Mouse (Mus musculus) embryonic facial prominence, embryonic 14.5 days (tissue): ENCODE results near the gene Vps35l. TPM values are rescaled to one million over a fixed set of nuclear protein-coding genes. Genes with fewer than 3 reads are reported as not detected.
A peak's percentile ranks its signal among the peaks of the same experiment; 100 is the strongest.

Source experiments
- ATAC-seq: fragments of 200-750 bp; cut with Nextera tagmentation; 2 replicates; pipeline ENCODE4 v1.8.0; 2017; ENCODE audit warnings: low read depth, moderate number of reproducible peaks, moderate TSS enrichment
- DNase-seq: peaks from one replicate; pipeline ENCODE4 v3.0.0-alpha.2; 2015; ENCODE audit warnings: low spot score
- H3K27ac ChIP-seq: fragments of 300-500 bp; sonication (generic); replicated peaks from 2 replicates; pipeline ENCODE4 v1.5.1; 2014; ENCODE audit warnings: low read depth, mild to moderate bottlenecking, low read length, moderate library complexity
- H3K27me3 ChIP-seq: fragments of 300-500 bp; sonication (generic); replicated peaks from 2 replicates; pipeline ENCODE4 v1.6.1; 2014; ENCODE audit warnings: low read length; ENCODE audit not compliant: control insufficient read depth, insufficient read depth
- H3K36me3 ChIP-seq: fragments of 300-500 bp; sonication (generic); 2 replicates; pipeline ENCODE4 v1.6.1; 2014; ENCODE audit warnings: low read length, mixed read lengths; ENCODE audit not compliant: control insufficient read depth, insufficient read depth
- H3K4me1 ChIP-seq: fragments of 300-500 bp; sonication (generic); 2 replicates; pipeline ENCODE4 v1.6.1; 2014; ENCODE audit warnings: antibody characterized with exemption, low read length; ENCODE audit not compliant: control insufficient read depth, insufficient read depth
- H3K4me2 ChIP-seq: fragments of 300-500 bp; sonication (generic); 2 replicates; pipeline ENCODE4 v1.6.1; 2014; ENCODE audit warnings: low read depth, mild to moderate bottlenecking, low read length, moderate library complexity, mixed read lengths
- H3K4me3 ChIP-seq: fragments of 300-500 bp; sonication (generic); 2 replicates; pipeline ENCODE4 v1.5.1; 2014; ENCODE audit warnings: low read depth, mild to moderate bottlenecking, low read length
- H3K9ac ChIP-seq: fragments of 300-500 bp; sonication (generic); 2 replicates; pipeline ENCODE4 v1.6.1; 2014; ENCODE audit warnings: low read depth, mild to moderate bottlenecking, low read length, moderate library complexity, mixed read lengths
- H3K9me3 ChIP-seq: fragments of 300-500 bp; sonication (generic); 2 replicates; pipeline ENCODE4 v1.6.1; 2016; ENCODE audit warnings: low read length; ENCODE audit not compliant: control insufficient read depth
- WGBS: fragments of 180-500 bp; shearing (Covaris S2); extraction: QIAGEN DNeasy Blood & Tissue Kit; methylation state at CpG from one replicate; pipeline ENCODE4 v1.1.7; 2014; 5-methylcytosine and 5-hydroxymethylcytosine counted together
- polyA plus RNA-seq: library from polyadenylated mRNA; unstranded; fragments of >200 nt; fragmentation: Nextera tagmentation; extraction: Ambion mirVana; gene quantifications from 2 replicates; pipeline ENCODE4 v1.2.1, GENCODE M21; 2014

Vps35l gene
- polyA plus RNA-seq, 1 experiment from 2014 or later = 62.7 TPM

DNA sequence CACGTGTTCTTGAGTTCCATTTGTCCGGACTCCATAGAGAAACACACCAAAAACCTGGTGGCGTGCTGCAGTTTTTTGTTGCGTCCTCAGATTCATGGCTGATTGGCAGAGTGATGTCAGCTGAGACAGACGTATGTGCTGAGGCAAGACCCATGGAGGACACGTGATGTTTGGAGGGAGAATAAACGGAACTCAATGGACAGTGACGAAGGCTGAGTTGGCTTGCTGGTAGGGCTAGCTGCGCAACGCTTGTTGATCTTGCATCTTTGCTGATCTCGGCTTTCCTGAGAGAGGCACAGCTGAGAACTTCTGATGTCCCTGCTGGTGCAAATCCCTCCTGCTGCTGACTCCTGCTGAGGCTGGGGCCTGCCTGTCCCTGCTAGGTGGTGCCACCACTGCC, 23.9 kb downstream of the Vps35l start:
- Histone ChIP-seq H3K27ac (no peak overlapping the region), H3K27me3 (no peaks in the 10 kb centered on the region), H3K4me2 (no peak overlapping the region), H3K9ac (no peak overlapping the region), H3K4me3 (no peak overlapping the region), H3K4me1 (no peaks in the 10 kb centered on the region), H3K9me3 (no peaks in the 10 kb centered on the region), H3K36me3 (peaks cover 51% of the 10 kb centered on the region)
- no peak for DNase-seq
- ATAC-seq = no peak
- WGBS = 89% methylated on average over 11 of the region's 11 CpGs

DNA sequence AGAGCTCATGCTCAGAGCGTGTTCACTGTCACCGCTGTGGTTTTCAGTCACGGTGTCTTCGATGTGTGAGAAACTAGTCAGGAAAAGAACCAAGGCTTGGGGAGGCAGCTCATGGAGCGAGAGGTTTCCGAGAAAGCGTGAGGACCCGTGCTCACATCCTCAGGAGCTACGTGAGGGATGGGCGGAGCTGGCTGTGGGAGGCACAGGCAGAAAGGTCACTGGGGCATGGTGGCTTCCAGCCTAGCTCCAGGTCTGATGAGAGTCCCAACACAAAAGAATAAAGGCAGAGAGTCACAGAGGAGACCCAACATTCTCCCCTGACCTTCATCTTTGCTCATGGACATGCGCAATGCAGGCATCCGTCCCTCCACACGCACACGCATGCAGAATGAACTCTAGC, 24.7 kb downstream of the Vps35l start:
- no peak overlapping the region for H3K9ac ChIP-seq
- no peak overlapping the region for H3K4me2 ChIP-seq
- H3K9me3 ChIP-seq = no peaks in the 10 kb centered on the region
- WGBS = 82% methylated on average over 14 of the region's 14 CpGs
- no peak for ATAC-seq
- no peak overlapping the region for H3K4me3 ChIP-seq
- DNase-seq = no peak
- H3K27me3 ChIP-seq = no peaks in the 10 kb centered on the region
- no peak overlapping the region for H3K27ac ChIP-seq
- no peaks in the 10 kb centered on the region for H3K4me1 ChIP-seq
- peaks cover 56% of the 10 kb centered on the region for H3K36me3 ChIP-seq

DNA sequence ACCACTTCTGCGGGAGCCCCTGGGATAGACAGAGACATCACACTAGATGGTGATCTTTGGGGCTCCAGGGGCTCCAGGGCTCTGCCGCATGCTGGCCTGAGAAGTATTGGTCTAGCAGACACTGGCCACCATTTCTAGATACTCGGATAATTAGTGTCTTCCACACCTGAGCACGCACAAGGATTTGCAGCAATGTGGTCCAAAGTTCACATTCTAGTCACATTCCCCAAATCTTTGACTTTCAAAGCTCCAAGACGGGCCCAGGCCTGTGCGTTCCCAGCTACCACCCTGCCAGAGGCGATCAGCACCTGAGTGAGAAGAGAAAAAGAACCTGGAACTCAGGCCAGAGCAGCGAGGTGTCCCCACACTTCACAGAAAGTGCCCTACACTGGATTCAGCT, 25.6 kb downstream of the Vps35l start:
- Histone ChIP-seq H3K9ac (no peak overlapping the region), H3K4me1 (no peaks in the 10 kb centered on the region), H3K4me2 (no peak overlapping the region), H3K4me3 (no peak overlapping the region), H3K36me3 (peaks cover 49% of the 10 kb centered on the region), H3K9me3 (no peaks in the 10 kb centered on the region), H3K27me3 (no peaks in the 10 kb centered on the region), H3K27ac (no peak overlapping the region)
- DNase-seq (no peak), ATAC-seq (no peak)
- 70% methylated on average over 8 of the region's 8 CpGs for WGBS

DNA sequence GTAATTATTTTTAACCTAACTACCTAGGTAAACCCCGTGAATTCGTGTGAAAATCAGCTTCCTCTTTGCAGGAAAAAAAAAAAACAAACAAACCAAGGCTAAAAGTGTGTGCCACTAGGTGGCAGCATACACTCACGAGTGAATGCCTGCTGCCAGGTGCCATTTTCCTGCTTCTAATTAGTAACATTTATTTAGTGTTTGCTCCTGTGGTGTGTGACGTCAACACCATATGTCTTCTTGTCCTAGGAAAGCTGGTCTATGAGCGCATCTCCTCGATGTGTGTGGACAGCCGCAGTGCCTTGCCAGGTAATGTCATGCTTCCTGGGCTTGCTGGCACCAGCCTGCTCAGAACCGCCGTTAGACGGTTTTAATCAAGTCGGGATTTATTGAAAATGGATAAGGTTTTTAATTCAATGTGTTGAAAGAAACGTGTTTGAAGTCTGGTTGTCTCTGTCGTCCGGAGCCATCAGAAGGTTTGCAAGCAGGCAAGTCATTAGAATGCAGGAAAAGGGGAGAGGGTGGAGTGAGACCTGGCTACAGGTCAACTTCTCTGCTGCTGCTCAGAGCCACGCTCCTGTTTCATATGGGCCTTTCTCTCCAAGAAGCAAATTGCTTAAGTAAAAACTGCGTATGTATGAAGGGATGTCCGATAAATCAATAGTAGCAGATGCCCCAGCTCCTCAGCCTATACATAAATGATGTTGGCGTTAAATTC, 26.2 kb downstream of the Vps35l start:
- H3K9me3 ChIP-seq = no peaks in the 10 kb centered on the region
- ATAC-seq (peak; percentile 51; the same call in 1 of the 2 replicates), DNase-seq (peak; percentile 88)
- H3K4me3 ChIP-seq = no peak overlapping the region
- H3K27ac ChIP-seq = no peak overlapping the region
- WGBS = 53% methylated on average over 18 of the region's 18 CpGs
- no peak overlapping the region for H3K4me2 ChIP-seq
- no peak overlapping the region for H3K9ac ChIP-seq
- peaks cover 42% of the 10 kb centered on the region for H3K36me3 ChIP-seq
- H3K4me1 ChIP-seq = no peaks in the 10 kb centered on the region
- H3K27me3 ChIP-seq = no peaks in the 10 kb centered on the region

DNA sequence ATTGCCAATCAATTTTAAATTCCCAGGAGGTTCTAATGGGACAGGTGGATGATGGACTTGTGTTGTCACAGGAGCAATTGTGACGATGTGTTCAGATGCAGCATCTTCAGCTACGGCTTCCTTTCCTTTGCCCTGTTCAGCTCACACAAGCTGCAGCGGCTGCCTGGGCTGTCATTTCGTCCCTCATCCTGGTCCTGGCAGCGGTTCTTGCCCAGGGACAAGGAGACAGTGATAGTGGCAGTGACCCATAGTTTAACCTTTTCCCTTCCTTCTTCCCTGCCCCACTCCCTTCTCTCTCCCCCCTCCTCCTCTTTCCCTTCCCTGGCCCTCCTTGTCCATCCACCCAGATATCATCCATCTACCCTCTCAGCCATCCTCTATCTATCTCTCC, 26.8 kb downstream of the Vps35l start:
- no peak overlapping the region for H3K4me3 ChIP-seq
- no peak for DNase-seq
- H3K4me2 ChIP-seq = no peak overlapping the region
- WGBS = 82% methylated on average over 5 of the region's 5 CpGs
- H3K27me3 ChIP-seq = no peaks in the 10 kb centered on the region
- peaks cover 37% of the 10 kb centered on the region for H3K36me3 ChIP-seq
- no peaks in the 10 kb centered on the region for H3K4me1 ChIP-seq
- no peak overlapping the region for H3K9ac ChIP-seq
- H3K27ac ChIP-seq = no peak overlapping the region
- no peak for ATAC-seq
- no peaks in the 10 kb centered on the region for H3K9me3 ChIP-seq

DNA sequence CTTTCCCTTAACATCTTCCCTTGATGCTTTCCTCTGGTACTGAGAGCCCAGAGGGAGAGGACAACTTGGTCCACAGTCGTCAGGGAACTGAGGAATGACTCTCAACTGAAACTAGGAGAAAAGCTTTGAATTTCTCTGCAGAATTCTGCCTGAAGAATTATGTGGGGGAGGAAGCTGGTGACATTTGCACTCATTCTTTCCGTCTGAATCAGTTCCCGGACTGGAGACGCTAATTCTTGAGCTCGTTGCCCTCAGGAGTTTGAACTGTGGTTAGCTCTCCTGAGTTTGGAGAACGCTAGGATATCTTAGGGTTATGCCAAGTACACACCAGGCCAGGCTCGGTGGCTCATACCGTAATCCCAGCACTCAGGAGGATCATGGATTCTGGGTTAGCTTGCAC, 29.2 kb downstream of the Vps35l start:
- no peak for ATAC-seq
- no peaks in the 10 kb centered on the region for H3K27me3 ChIP-seq
- no peak overlapping the region for H3K9ac ChIP-seq
- DNase-seq = no peak
- WGBS = 75% methylated on average over 8 of the region's 8 CpGs
- no peak overlapping the region for H3K4me3 ChIP-seq
- no peaks in the 10 kb centered on the region for H3K4me1 ChIP-seq
- no peak overlapping the region for H3K4me2 ChIP-seq
- H3K9me3 ChIP-seq = no peaks in the 10 kb centered on the region
- no peak overlapping the region for H3K27ac ChIP-seq
- H3K36me3 ChIP-seq = peaks cover 16% of the 10 kb centered on the region

DNA sequence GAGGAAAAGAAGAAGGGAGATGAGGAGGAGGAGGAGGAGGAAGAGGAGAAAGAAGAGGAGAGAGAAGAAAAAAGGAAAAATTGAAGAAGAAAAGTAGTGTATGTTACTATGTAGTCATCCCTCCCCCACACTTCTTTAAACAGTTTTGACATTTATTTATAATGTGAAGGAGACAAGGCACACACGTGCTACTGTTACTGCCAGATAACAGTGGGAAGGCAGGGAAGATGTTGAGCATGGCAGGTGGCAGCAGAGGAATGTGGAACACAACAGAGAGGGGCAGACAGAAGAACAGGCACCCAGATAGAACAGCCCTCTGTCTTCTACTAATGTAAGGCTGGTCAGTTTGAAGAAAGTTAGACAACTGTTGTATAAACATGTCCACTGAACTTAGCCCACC, 29.6 kb downstream of the Vps35l start:
- DNase-seq (no peak), ATAC-seq (no peak)
- H3K36me3 ChIP-seq = peaks cover 16% of the 10 kb centered on the region
- no peaks in the 10 kb centered on the region for H3K27me3 ChIP-seq
- H3K4me3 ChIP-seq = no peak overlapping the region
- H3K27ac ChIP-seq = no peak overlapping the region
- H3K4me1 ChIP-seq = no peaks in the 10 kb centered on the region
- H3K9me3 ChIP-seq = no peaks in the 10 kb centered on the region
- 28% methylated on average over 1 of the region's 1 CpGs for WGBS
- H3K4me2 ChIP-seq = no peak overlapping the region
- no peak overlapping the region for H3K9ac ChIP-seq

DNA sequence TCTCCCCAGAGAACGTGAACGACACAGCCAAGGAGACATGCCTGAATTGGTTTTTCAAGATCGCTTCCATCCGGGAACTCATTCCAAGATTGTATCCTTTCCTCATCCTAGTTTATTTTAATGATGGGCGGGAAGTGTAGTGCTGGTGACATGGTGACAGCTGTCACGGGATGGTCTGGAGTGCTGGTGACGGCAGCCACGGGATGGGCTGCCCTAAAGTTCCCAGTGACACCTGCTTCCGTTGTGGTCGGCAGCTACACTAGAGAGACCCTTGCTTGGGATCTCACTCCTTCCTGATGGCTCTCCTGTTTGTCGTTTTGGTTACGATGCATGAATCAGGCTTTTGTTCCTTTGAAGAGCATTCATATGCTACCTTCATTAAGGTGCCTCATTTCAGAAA, 33.0 kb downstream of the Vps35l start:
- DNase-seq (no peak), ATAC-seq (no peak)
- Histone ChIP-seq H3K4me1 (no peaks in the 10 kb centered on the region), H3K4me3 (no peak overlapping the region), H3K9ac (no peak overlapping the region), H3K4me2 (no peak overlapping the region), H3K9me3 (no peaks in the 10 kb centered on the region), H3K36me3 (peaks cover 28% of the 10 kb centered on the region), H3K27ac (no peak overlapping the region), H3K27me3 (no peaks in the 10 kb centered on the region)
- WGBS = 87% methylated on average over 12 of the region's 12 CpGs

DNA sequence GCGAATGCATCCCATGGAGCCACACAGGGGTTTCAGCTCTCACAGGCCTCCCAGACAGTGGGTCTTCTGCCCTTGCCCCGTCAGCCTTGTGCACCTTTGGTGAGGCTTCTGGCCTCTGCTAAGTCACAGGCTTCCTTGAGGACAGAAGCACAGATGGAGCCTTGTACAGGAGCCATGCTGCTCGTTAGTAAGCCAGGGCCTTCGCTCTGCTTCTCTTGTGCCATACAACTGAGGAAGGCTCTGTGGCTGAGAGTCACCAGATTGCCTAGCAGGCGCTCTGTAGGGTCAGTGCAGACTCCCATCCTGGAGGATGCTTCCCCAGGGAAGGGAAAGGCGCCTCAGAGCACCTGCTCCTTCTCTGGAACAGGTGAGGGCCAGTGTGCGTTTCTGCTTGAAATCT, 36.0 kb downstream of the Vps35l start:
- Histone ChIP-seq H3K9me3 (no peaks in the 10 kb centered on the region), H3K4me1 (no peaks in the 10 kb centered on the region), H3K9ac (no peak overlapping the region), H3K36me3 (peaks cover 34% of the 10 kb centered on the region), H3K27me3 (no peaks in the 10 kb centered on the region), H3K4me3 (no peak overlapping the region), H3K27ac (no peak overlapping the region), H3K4me2 (no peak overlapping the region)
- ATAC-seq (peak; percentile 22; the same call in 1 of the 2 replicates), DNase-seq (no peak)
- 83% methylated on average over 7 of the region's 7 CpGs for WGBS
